Mouse (Mus musculus) fibroblast of lung, adult 2 months (primary cell): ENCODE measurements at regions not wholly inside any gene's neighbourhood (a gene's known extent, or its start where the extent isn't known, plus 50 kb on each side); places are given as distances from the start of the nearest gene placed in this dataset.

Source experiments
- DNase-seq: peaks from one replicate; pipeline ENCODE4 v3.0.0-alpha.2; 2011; ENCODE audit warnings: low read depth

GRCm38 (mm10) chr2:116808113-116808512, 70.4 kb upstream of the Tmco5 start:
- DNase-seq = no peak

- no peak for DNase-seq
These were observed 69.9 kb upstream of the Tmco5 start for GRCm38 (mm10) chr2:116808554-116808953.

DNA sequence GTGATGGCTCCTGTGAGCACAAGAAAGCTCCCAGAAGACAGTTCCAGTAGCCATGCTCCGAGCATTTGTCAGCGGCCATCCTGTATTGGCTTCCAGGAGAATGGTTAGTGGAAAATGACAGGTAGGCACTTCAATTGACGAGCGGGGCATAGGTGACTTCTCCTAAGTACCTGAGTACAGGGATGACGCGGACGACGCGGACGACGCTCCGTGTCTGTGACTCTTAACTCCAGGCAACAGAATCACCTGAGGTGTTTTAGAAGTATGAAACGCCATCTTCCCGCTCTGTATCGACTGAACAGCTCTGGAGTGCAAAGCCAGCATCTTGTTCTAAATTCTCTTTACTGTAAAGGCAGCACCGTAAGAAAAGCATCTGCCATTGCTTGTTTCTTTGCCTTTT, 68.4 kb upstream of the Tmco5 start:
- DNase-seq = no peak

- DNase-seq = no peak
These were observed 65.5 kb upstream of the Tmco5 start for GRCm38 (mm10) chr2:116812869-116813558.

DNA sequence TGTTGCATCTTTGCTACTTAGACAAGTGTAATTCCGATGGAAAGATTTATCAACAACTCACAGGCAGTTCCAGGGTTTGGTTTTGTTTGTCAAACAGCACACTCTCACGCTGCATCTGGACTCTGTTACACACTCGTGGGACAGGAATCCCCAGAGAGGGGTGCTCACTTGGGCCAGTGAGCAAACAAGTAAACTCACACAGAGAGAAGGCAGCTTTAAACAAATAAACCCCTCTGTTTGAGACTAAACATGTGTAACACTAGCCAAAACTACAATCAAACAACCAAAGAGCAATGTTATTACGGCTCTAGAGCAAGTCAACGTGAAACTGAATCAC, 65.0 kb upstream of the Tmco5 start:
- no peak for DNase-seq

GRCm38 (mm10) chr2:116817134-116817533, 61.4 kb upstream of the Tmco5 start:
- DNase-seq = no peak

- no peak for DNase-seq
These were observed 60.9 kb upstream of the Tmco5 start for GRCm38 (mm10) chr2:116817561-116817960.

DNA sequence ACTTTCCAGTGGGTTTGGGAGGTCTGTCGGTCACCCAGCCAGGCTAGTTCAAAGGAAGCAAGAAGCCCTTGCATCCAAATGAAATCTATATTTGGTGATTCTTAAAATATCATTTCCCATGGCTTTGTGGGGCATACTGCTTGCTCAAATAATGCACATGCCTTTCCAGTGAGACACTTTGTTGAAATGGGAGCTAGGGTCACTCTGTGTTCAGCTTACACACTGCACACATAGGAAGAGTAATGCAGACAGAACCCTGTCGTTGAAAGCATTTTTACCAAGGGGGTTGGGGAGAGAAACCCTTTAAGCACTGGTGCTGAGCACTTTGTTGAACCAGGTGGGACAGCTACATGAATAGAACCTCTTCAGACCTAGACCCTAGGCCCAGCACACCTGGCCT, 59.9 kb upstream of the Tmco5 start:
- no peak for DNase-seq

GRCm38 (mm10) chr2:116819016-116819687, 59.3 kb upstream of the Tmco5 start:
- DNase-seq = no peak

DNA sequence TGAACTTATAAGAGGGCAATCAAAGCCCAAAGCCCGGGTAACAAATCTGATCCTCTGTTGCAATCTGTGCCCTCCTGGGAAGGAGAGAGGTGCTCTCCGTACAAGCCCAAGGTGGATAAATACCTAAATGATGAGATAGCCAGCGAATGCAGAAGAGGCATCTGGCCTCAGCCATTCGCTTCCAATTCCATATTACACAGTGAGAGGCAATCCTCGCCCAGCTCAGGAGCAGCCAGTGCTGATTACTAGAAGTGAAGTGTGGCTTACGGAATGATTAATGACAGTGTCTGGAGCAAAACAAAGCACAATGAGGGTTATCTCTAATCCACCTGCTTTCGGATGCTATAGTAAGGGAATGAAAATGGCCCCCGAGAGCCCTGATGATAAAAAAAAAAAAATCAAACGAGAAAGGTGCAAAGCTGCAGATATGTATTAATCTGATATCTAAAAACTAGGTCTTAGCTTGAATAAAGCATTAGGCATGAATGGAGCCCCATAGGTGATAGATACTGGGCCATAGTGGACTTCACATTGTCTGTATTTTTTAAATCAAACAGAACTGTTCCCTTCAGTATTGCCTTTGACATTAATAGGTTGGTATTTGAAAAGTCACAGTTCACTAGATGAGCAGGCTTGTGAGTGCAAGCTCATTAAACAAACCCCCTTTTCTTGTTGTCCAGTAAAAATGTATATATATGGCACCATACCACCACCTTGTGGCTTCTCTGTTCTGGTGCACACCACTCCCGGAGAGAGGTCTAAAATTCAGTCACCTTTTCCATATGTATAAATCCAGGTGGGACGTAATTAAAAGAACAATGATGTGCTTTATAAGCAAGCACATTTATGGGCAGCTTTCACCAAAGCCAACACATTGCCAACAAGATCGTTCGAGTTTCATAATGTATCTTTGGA, 57.4 kb upstream of the Tmco5 start:
- no peak for DNase-seq
